Comparison of ENCODE assay signal across 9 mouse cellular contexts in the genomic region with DNA sequence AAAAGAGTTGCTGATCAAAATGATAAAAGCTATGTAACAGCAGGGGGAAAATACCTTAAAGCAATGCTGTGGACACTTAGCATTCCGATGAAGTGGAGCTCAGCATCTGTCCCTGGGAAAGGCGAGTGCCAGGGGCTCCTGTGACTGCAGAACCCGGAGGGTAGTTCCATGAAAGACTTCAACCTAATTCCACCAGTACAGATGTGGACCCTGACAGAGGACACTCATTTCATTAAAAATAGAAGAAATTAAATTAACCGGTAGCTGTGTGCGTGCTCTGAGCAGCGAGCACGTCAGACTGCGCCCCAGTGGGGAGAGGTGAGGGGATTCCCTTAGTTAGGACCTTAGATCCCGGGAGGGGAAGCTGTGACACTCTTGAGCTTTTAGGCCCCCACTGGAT. TPM values are rescaled to one million over a fixed set of nuclear protein-coding genes. Genes with fewer than 3 reads are reported as not detected.
DNase-seq lines count a peak whose midpoint lies in the region; ATAC-seq and TF ChIP-seq lines count a peak whose summit lies in the region.
"Had no signal": no experiment of that assay in that cellular context is flagged by ENCODE, and none has a peak within 500 bp of the region (broad histone marks: within the 10 kb centered on the region; RNA-seq: fewer than 3 reads in every experiment).

No protein-coding gene starts in this region.

- peak; percentile 5; the same call in 1 of the 2 replicates for ATAC-seq in lung, postnatal 0 days
- no peak for ATAC-seq in embryonic facial prominence, embryonic 15.5 days (ENCODE audit: insufficient number of reproducible peaks, low FRiP score, low TSS enrichment, low read depth)
- ATAC-seq in limb, embryonic 15.5 days (ENCODE audit: insufficient number of reproducible peaks, low FRiP score, low TSS enrichment, low read depth) = no peak
- ATAC-seq in stomach, embryonic 15.5 days (ENCODE audit: insufficient read depth, low FRiP score, low read depth) = no peak

- H3K4me1 ChIP-seq in lung, postnatal 0 days (ENCODE audit: insufficient read depth, low read depth, low read length) = no peaks in the 10 kb centered on the region
- peaks cover 8% of the 10 kb centered on the region; the same call in 1 of the 2 replicates for H3K4me1 ChIP-seq in embryonic facial prominence, embryonic 15.5 days
- peaks cover 11% of the 10 kb centered on the region for H3K4me1 ChIP-seq in limb, embryonic 15.5 days
- H3K4me1 ChIP-seq in stomach, embryonic 15.5 days = peaks cover 7% of the 10 kb centered on the region; the same call in 1 of the 2 replicates

- TF ChIP-seq EP300 in lung, postnatal 0 days (IDR thresholded peaks at IDR 0.05) = no peak

- no peaks in the 10 kb centered on the region for H3K36me3 ChIP-seq in lung, postnatal 0 days (ENCODE audit: insufficient read depth, low read length)
- H3K36me3 ChIP-seq in embryonic facial prominence, embryonic 15.5 days = no peaks in the 10 kb centered on the region
- H3K36me3 ChIP-seq in limb, embryonic 15.5 days = no peaks in the 10 kb centered on the region
- H3K36me3 ChIP-seq in stomach, embryonic 15.5 days = no peaks in the 10 kb centered on the region

- H3K4me3 ChIP-seq in lung, postnatal 0 days (ENCODE audit: low read depth, low read length) = peak overlapping the region; percentile 39; the same call in 1 of the 2 replicates
- H3K4me3 ChIP-seq in embryonic facial prominence, embryonic 15.5 days (replicated peaks) = peak overlapping the region; percentile 45
- peak overlapping the region; percentile 47 for H3K4me3 ChIP-seq in limb, embryonic 15.5 days
- peak overlapping the region; percentile 48 for H3K4me3 ChIP-seq in stomach, embryonic 15.5 days (replicated peaks)

- TF ChIP-seq CTCF in lung, postnatal 0 days (IDR thresholded peaks at IDR 0.05) = no peak

- WGBS in lung, postnatal 0 days = 3% methylated on average over 9 of the region's 9 CpGs
- WGBS in embryonic facial prominence, embryonic 15.5 days = 1% methylated on average over 9 of the region's 9 CpGs
- 4% methylated on average over 9 of the region's 9 CpGs for WGBS in limb, embryonic 15.5 days
- 4% methylated on average over 9 of the region's 9 CpGs for WGBS in stomach, embryonic 15.5 days

- H3K9me3 ChIP-seq in lung, postnatal 0 days (ENCODE audit: low read length) = no peaks in the 10 kb centered on the region
- no peaks in the 10 kb centered on the region for H3K9me3 ChIP-seq in embryonic facial prominence, embryonic 15.5 days (replicated peaks)
- no peaks in the 10 kb centered on the region for H3K9me3 ChIP-seq in limb, embryonic 15.5 days
- H3K9me3 ChIP-seq in stomach, embryonic 15.5 days = no peaks in the 10 kb centered on the region

- H3K9ac ChIP-seq in lung, postnatal 0 days (replicated peaks; ENCODE audit: low read depth) = no peak overlapping the region
- peak overlapping the region; percentile 18; the same call in 1 of the 2 replicates for H3K9ac ChIP-seq in embryonic facial prominence, embryonic 15.5 days
- peak overlapping the region; percentile 26; the same call in 1 of the 2 replicates for H3K9ac ChIP-seq in limb, embryonic 15.5 days
- H3K9ac ChIP-seq in stomach, embryonic 15.5 days = no peak overlapping the region

- no peak overlapping the region for H3K27ac ChIP-seq in lung, postnatal 0 days (ENCODE audit: low read length)
- 0 out of 2 replicates have a peak overlapping the region, but pooled peaks have one; percentile 6 for H3K27ac ChIP-seq in embryonic facial prominence, embryonic 15.5 days (replicated peaks)
- no peak overlapping the region for H3K27ac ChIP-seq in limb, embryonic 15.5 days
- no peak overlapping the region for H3K27ac ChIP-seq in stomach, embryonic 15.5 days

- DNase-seq in lung, postnatal 0 days (ENCODE audit: low spot score) = no peak
- no peak for DNase-seq in lung, postnatal 36 days
- DNase-seq in urinary bladder, postnatal 10 days (ENCODE audit: low spot score) = no peak
- no peak for DNase-seq in urinary bladder, postnatal 36 days (ENCODE audit: low spot score in 2 of 2)
- no peak for DNase-seq in retina, embryonic 14.5 days (ENCODE audit: low spot score)
- DNase-seq: cerebellum, adult 2 months had no signal

- H3K4me2 ChIP-seq in lung, postnatal 0 days (replicated peaks; ENCODE audit: low read depth, low read length) = peak overlapping the region; percentile 66
- peak overlapping the region; percentile 83 for H3K4me2 ChIP-seq in embryonic facial prominence, embryonic 15.5 days (replicated peaks)
- H3K4me2 ChIP-seq in limb, embryonic 15.5 days = peak overlapping the region; percentile 80
- H3K4me2 ChIP-seq in stomach, embryonic 15.5 days = peak overlapping the region; percentile 89

- no peaks in the 10 kb centered on the region for H3K27me3 ChIP-seq in lung, postnatal 0 days (replicated peaks; ENCODE audit: insufficient read depth, low read length)
- H3K27me3 ChIP-seq in embryonic facial prominence, embryonic 15.5 days = no peaks in the 10 kb centered on the region
- H3K27me3 ChIP-seq in limb, embryonic 15.5 days = no peaks in the 10 kb centered on the region
- no peaks in the 10 kb centered on the region for H3K27me3 ChIP-seq in stomach, embryonic 15.5 days (replicated peaks)

RNA-seq across cellular contexts. Expression of gene Ptgs2, which starts 0.5 kb away (rescaled TPM):
- polyA plus RNA-seq in lung, postnatal 0 days (2015; fragmentation: Nextera tagmentation; extraction: Ambion mirVana) = 1.5 and 1.8 TPM in 2 replicates
- polyA plus RNA-seq in embryonic facial prominence, embryonic 15.5 days (2015; fragmentation: Nextera tagmentation; extraction: Ambion mirVana) = 0.35 and 0.71 TPM in 2 replicates
- 0.31 and 0.77 TPM in 2 replicates for polyA plus RNA-seq in limb, embryonic 15.5 days (2015; fragmentation: Nextera tagmentation; extraction: Ambion mirVana)
- polyA plus RNA-seq in stomach, embryonic 15.5 days (2015; fragmentation: Nextera tagmentation; extraction: Ambion mirVana) = 0.32 and 0.45 TPM in 2 replicates

Comparison
In these comparisons a context has a peak if more than half of its experiments do, and no peak if none do; other contexts are left out.
1. H3K9ac ChIP-seq: peak in embryonic facial prominence, embryonic 15.5 days (single experiment) and limb, embryonic 15.5 days (single experiment); none in lung, postnatal 0 days (single experiment) and stomach, embryonic 15.5 days (single experiment).
2. Peak in every context shown above with its lines, with median percentiles within 50 percentile points of each other: H3K4me2 ChIP-seq and H3K4me3 ChIP-seq.